Mouse (Mus musculus): ENCODE measurements around the gene Mad1l1. TPM values are rescaled to one million over a fixed set of nuclear protein-coding genes. Genes with fewer than 3 reads are reported as not detected.

The Mad1l1 gene
- polyA plus RNA-seq, 1 experiment from 2014 or later: 25.2 TPM

DNA sequence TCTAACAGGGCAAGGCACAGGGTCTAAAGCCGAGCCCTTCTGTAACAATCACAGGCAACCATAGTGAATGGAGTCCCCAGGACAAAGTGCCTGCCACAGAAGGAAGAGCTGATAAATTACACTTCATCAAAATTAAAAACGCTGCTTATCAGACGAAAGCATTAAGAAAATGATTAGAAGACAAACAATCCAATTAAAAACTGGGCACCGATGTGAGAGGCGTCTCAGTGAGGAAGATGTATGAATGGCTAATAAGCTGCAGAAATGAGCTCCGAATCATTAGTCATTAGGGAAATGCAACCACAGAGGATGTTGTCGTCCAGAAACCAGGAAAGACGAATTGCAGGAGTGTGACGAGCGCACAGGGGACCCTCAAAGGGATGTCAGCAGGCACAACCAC is 240.3 kb downstream of the Mad1l1 start:
- H3K9ac ChIP-seq: no peak overlapping the region
- H3K9me3 ChIP-seq: no peaks in the 10 kb centered on the region
- no peak overlapping the region for H3K4me2 ChIP-seq
- no peak overlapping the region for H3K27ac ChIP-seq (replicated peaks)
- WGBS: 79% methylated on average over 10 of the region's 10 CpGs
- ATAC-seq (ENCODE audit: extremely low read depth, insufficient number of reproducible peaks, low FRiP score, low TSS enrichment): no peak
- peaks cover 10% of the 10 kb centered on the region; the same call in 1 of the 2 replicates for H3K36me3 ChIP-seq
- no peak overlapping the region for H3K4me3 ChIP-seq
- H3K4me1 ChIP-seq: no peaks in the 10 kb centered on the region
- H3K27me3 ChIP-seq (replicated peaks): no peaks in the 10 kb centered on the region

DNA sequence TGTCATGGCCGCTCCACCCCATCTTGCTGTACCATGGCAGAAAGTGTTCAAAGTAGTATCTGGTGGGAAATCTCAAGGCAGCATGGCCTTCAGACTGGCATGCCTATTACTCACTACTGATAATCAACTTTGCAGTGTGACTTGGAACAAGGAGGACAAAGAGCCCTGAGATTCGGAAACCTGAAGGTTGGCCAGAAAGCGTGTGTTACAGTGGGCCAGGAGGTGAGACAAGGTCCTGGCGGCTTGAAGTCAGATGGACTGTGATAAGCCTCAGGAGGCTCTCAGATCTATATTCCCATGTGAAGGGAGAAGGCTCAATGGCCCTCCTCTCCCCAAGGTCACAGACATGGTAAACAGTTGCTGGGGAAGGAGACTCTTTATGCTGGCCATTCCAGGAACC is 241.8 kb downstream of the Mad1l1 start:
- peaks cover 10% of the 10 kb centered on the region; the same call in 1 of the 2 replicates for H3K36me3 ChIP-seq
- H3K27me3 ChIP-seq (replicated peaks): no peaks in the 10 kb centered on the region
- ATAC-seq (ENCODE audit: extremely low read depth, insufficient number of reproducible peaks, low FRiP score, low TSS enrichment): no peak
- H3K9me3 ChIP-seq: no peaks in the 10 kb centered on the region
- no peak overlapping the region for H3K4me3 ChIP-seq
- no peak overlapping the region for H3K9ac ChIP-seq
- H3K4me2 ChIP-seq: no peak overlapping the region
- no peaks in the 10 kb centered on the region for H3K4me1 ChIP-seq
- 84% methylated on average over 4 of the region's 4 CpGs for WGBS
- H3K27ac ChIP-seq (replicated peaks): no peak overlapping the region

DNA sequence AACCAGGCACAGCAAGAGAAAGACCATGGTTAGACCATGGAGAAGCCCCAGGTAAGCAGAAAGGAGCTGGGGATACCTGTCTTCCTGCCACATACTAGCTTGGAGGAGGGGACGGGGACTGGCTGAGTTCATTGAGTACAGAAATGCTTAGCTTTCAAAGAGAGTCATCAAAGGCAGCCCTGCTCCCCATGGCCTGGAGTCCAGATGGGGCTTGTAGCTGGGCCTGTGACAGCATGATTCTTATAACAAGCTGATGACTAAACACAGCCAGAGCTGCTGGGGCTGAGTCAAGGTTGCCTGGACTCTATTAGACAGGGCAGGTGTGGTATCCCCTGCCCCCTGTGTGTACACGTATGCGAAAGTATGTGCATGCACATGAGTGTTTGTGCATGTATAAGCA is 242.9 kb downstream of the Mad1l1 start:
- ATAC-seq (ENCODE audit: extremely low read depth, insufficient number of reproducible peaks, low FRiP score, low TSS enrichment): no peak
- Histone ChIP-seq H3K9me3 (no peaks in the 10 kb centered on the region), H3K4me3 (no peak overlapping the region), H3K36me3 (peaks cover 6% of the 10 kb centered on the region; the same call in 1 of the 2 replicates), H3K27ac (replicated peaks) (no peak overlapping the region), H3K4me2 (no peak overlapping the region), H3K4me1 (peaks cover 8% of the 10 kb centered on the region), H3K9ac (no peak overlapping the region), H3K27me3 (replicated peaks) (no peaks in the 10 kb centered on the region)
- 94% methylated on average over 3 of the region's 3 CpGs for WGBS

GRCm38 (mm10) chr5:140076438-140076837 is 244.9 kb downstream of the Mad1l1 start:
- no peak for ATAC-seq (ENCODE audit: extremely low read depth, insufficient number of reproducible peaks, low FRiP score, low TSS enrichment)
- Histone ChIP-seq H3K27ac (replicated peaks) (no peak overlapping the region), H3K27me3 (replicated peaks) (no peaks in the 10 kb centered on the region), H3K9me3 (no peaks in the 10 kb centered on the region), H3K4me2 (no peak overlapping the region), H3K36me3 (peaks cover 1% of the 10 kb centered on the region; the same call in 1 of the 2 replicates), H3K9ac (no peak overlapping the region), H3K4me3 (no peak overlapping the region), H3K4me1 (peaks cover 8% of the 10 kb centered on the region)
- WGBS: 89% methylated on average over 2 of the region's 2 CpGs

DNA sequence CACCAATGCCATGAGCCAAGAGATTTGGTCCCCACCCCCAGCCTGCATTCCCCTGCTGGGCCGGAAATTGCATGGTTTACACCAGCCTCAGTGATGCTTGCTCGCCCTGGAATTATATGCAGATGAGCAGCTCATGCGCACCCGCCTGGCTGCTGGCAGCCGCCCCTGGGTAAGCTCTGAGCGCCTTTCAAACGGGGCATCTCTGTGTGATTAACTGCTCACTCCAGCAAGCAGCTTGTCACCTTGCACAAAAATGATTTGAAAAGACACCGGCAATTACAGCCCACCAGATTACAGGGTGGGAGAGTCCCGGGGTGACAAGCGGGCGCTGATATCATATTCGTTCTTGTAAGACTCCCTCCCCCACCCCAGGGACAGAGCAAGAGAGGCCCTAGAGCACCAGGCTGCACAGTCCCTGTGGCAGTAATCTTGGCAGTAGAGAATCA is 247.7 kb downstream of the Mad1l1 start:
- H3K4me1 ChIP-seq: peaks cover 8% of the 10 kb centered on the region
- WGBS: 45% methylated on average over 12 of the region's 12 CpGs
- no peaks in the 10 kb centered on the region for H3K9me3 ChIP-seq
- no peak overlapping the region; the same call in 1 of the 2 replicates for H3K9ac ChIP-seq
- no peak overlapping the region for H3K4me3 ChIP-seq
- no peaks in the 10 kb centered on the region for H3K27me3 ChIP-seq (replicated peaks)
- ATAC-seq (ENCODE audit: extremely low read depth, insufficient number of reproducible peaks, low FRiP score, low TSS enrichment): no peak
- H3K4me2 ChIP-seq: no peak overlapping the region
- no peaks in the 10 kb centered on the region for H3K36me3 ChIP-seq
- H3K27ac ChIP-seq (replicated peaks): no peak overlapping the region

DNA sequence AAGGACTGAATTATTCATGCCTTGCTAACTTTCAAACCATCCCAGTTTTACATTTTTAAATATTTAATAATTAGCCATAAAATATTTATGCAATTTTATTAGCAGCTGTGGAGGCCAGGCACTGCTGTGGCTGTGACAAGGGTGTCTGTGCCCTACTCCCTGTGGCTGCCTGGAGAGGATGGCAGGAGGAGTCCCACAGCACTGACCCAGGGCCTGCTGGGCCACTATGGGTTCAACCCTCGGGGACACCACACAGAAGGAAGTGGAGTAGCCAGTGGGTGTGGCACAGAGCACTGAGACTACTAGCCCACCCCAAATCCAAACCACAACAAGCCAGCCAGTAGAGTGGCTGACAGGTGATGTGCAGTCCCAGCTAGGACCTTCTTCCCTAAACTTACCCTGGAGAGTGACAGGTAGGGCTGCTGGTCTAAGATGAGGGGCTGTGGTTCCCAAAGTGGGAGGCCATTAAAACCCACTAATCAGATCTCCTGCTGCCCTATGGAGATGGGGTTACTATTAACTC is 248.1 kb downstream of the Mad1l1 start:
- Histone ChIP-seq H3K27me3 (replicated peaks) (no peaks in the 10 kb centered on the region), H3K9me3 (no peaks in the 10 kb centered on the region), H3K4me1 (peaks cover 8% of the 10 kb centered on the region), H3K9ac (no peak overlapping the region), H3K27ac (replicated peaks) (no peak overlapping the region), H3K4me2 (no peak overlapping the region), H3K4me3 (no peak overlapping the region), H3K36me3 (no peaks in the 10 kb centered on the region)
- 15% methylated on average over 1 of the region's 1 CpGs for WGBS
- ATAC-seq (ENCODE audit: extremely low read depth, insufficient number of reproducible peaks, low FRiP score, low TSS enrichment): no peak

DNA sequence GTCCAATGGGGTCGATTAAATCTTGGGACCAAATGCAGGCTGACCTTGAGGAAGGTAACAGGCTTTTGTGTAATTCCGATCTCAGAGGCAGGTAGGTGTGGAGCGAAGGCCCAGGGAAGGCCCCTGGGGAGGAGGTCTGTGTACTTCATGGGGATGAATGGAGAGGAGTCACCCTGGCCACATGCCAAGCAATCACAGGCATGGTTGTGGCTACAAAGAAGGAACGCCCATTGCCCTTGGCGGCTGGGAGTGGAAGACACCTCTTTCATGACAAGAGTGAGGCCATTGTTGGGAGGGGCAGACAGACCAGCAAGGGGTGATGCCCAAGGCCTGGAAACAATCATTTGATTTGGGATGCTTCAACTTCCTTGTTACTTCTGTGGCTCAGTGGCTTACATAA is 252.8 kb downstream of the Mad1l1 start:
- ATAC-seq (ENCODE audit: extremely low read depth, insufficient number of reproducible peaks, low FRiP score, low TSS enrichment): no peak
- Histone ChIP-seq H3K27me3 (replicated peaks) (no peaks in the 10 kb centered on the region), H3K9me3 (no peaks in the 10 kb centered on the region), H3K27ac (replicated peaks) (no peak overlapping the region), H3K4me3 (no peak overlapping the region), H3K4me1 (no peaks in the 10 kb centered on the region), H3K4me2 (no peak overlapping the region), H3K9ac (no peak overlapping the region), H3K36me3 (peaks cover 12% of the 10 kb centered on the region)
- 71% methylated on average over 5 of the region's 5 CpGs for WGBS

- H3K36me3 ChIP-seq: peaks cover 12% of the 10 kb centered on the region
- ATAC-seq (ENCODE audit: extremely low read depth, insufficient number of reproducible peaks, low FRiP score, low TSS enrichment): no peak
- no peak overlapping the region for H3K4me3 ChIP-seq
- H3K9me3 ChIP-seq: no peaks in the 10 kb centered on the region
- H3K9ac ChIP-seq: no peak overlapping the region
- 72% methylated on average over 3 of the region's 3 CpGs for WGBS
- H3K4me1 ChIP-seq: no peaks in the 10 kb centered on the region
- H3K27me3 ChIP-seq (replicated peaks): no peaks in the 10 kb centered on the region
- H3K27ac ChIP-seq (replicated peaks): no peak overlapping the region
- no peak overlapping the region for H3K4me2 ChIP-seq
Measured at GRCm38 (mm10) chr5:140068051-140068450, 253.3 kb downstream of the Mad1l1 start.

GRCm38 (mm10) chr5:140066769-140067168 is 254.6 kb downstream of the Mad1l1 start:
- Histone ChIP-seq H3K9me3 (no peaks in the 10 kb centered on the region), H3K4me3 (no peak overlapping the region), H3K4me1 (peaks cover 6% of the 10 kb centered on the region), H3K9ac (no peak overlapping the region), H3K27me3 (replicated peaks) (no peaks in the 10 kb centered on the region), H3K36me3 (peaks cover 12% of the 10 kb centered on the region), H3K4me2 (no peak overlapping the region), H3K27ac (replicated peaks) (no peak overlapping the region)
- WGBS: 76% methylated on average over 8 of the region's 8 CpGs
- ATAC-seq (ENCODE audit: extremely low read depth, insufficient number of reproducible peaks, low FRiP score, low TSS enrichment): no peak

DNA sequence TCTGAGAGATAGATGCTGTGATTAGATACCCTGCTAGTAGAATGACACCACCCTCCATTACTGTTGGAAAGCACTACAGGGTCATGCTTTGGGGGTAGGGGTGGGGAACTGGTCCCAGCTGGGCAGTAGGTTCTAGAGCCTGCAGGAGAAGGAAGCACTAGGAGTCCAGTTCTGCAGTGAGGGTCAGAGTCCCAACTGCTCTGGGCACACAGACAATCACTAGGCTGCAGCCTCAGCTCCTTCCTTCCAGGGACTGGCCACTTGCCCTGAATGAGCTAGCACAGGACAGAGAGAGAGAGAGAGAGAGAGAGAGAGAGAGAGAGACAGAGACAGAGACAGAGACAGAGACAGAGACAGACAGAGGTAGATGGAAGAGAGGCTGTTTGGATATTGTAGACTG is 255.1 kb downstream of the Mad1l1 start:
- H3K4me2 ChIP-seq: no peak overlapping the region
- no peaks in the 10 kb centered on the region for H3K9me3 ChIP-seq
- no peaks in the 10 kb centered on the region for H3K27me3 ChIP-seq (replicated peaks)
- ATAC-seq (ENCODE audit: extremely low read depth, insufficient number of reproducible peaks, low FRiP score, low TSS enrichment): no peak
- peaks cover 11% of the 10 kb centered on the region for H3K4me1 ChIP-seq
- peaks cover 12% of the 10 kb centered on the region for H3K36me3 ChIP-seq
- no peak overlapping the region for H3K4me3 ChIP-seq
- H3K27ac ChIP-seq (replicated peaks): no peak overlapping the region
- H3K9ac ChIP-seq: no peak overlapping the region

GRCm38 (mm10) chr5:140065281-140065945 is 255.9 kb downstream of the Mad1l1 start:
- Histone ChIP-seq H3K9ac (no peak overlapping the region), H3K4me3 (no peak overlapping the region), H3K4me1 (peaks cover 15% of the 10 kb centered on the region), H3K36me3 (peaks cover 12% of the 10 kb centered on the region), H3K27me3 (replicated peaks) (no peaks in the 10 kb centered on the region), H3K27ac (replicated peaks) (no peak overlapping the region), H3K9me3 (no peaks in the 10 kb centered on the region), H3K4me2 (no peak overlapping the region)
- 91% methylated on average over 11 of the region's 11 CpGs for WGBS
- ATAC-seq (ENCODE audit: extremely low read depth, insufficient number of reproducible peaks, low FRiP score, low TSS enrichment): no peak

DNA sequence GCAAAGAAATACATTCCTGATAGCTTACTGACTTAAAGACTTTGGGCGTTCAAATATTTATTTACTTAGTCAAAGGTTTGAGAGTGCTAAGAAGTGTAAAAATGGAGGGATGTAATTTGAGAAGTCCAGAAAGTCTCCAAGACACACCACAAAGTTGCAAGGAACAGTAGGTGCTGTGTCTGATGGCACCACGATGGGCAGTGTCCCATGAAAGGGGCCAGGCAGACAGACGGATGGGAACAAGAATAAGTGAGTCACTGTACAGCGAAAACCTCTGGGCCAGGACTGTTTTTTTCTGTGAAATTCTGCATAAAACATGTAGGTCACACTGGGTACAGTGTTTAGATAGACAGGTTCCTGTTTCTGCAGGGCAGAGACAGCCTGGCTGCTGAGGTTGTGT is 256.8 kb downstream of the Mad1l1 start:
- Histone ChIP-seq H3K36me3 (peaks cover 12% of the 10 kb centered on the region), H3K27ac (replicated peaks) (no peak overlapping the region), H3K9ac (no peak overlapping the region), H3K4me2 (no peak overlapping the region), H3K4me1 (peaks cover 15% of the 10 kb centered on the region), H3K27me3 (replicated peaks) (no peaks in the 10 kb centered on the region), H3K4me3 (no peak overlapping the region), H3K9me3 (no peaks in the 10 kb centered on the region)
- no peak for ATAC-seq (ENCODE audit: extremely low read depth, insufficient number of reproducible peaks, low FRiP score, low TSS enrichment)
- 83% methylated on average over 4 of the region's 4 CpGs for WGBS

All from heart, embryonic 13.5 days (tissue).